Mouse (Mus musculus): ENCODE results near the gene Fgfr2. TPM values are rescaled to one million over a fixed set of nuclear protein-coding genes. Genes with fewer than 3 reads are reported as not detected.

Fgfr2 gene
- polyA plus RNA-seq, 1 experiment from 2014 or later: not detected

DNA sequence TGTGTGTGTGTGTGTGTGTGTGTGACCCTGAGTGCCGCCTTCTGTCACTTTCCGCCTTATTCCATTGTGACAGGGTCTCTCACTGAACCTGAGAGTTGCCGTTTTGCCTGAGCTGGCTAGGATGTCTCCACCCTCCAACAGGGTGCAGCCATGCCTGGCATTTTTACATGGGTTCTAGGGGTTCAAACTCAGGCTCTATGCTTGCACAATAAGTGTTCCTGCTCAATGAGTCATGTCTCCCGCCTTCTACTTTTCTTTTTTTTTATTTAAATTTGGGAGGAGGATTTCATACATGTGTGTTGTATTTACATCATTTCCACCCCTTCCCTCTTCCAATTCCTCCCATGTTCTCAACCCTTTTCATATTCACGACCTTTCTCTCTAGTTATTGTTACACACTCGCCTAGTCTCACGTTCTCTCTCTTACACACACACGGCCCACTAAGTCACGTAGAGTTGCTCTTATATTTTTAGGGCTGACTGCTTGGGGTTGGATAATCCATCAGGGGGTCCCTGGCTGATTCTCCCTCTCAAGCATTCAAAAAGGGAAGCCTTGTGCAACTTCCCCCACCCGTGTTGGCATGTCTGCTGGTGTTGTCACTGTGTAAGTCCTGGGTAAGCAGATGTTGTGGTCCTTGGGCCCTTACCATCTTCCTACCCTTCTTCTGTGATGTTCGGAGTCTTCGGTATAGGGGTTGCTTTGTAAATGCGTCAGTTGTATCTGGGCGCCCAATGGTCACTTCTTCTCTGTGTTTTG, 432.3 kb downstream of the Fgfr2 start:
- Histone ChIP-seq H3K4me3 (ENCODE audit: inconsistent target) (no peak overlapping the region), H3K79me2 (ENCODE audit: inconsistent target) (no peaks in the 10 kb centered on the region), H3K36me3 (ENCODE audit: inconsistent target) (no peaks in the 10 kb centered on the region), H3K27ac (peak overlapping the region; percentile 42)
- 65% methylated on average over 13 of the region's 14 CpGs for WGBS (ENCODE audit: missing documents)

DNA sequence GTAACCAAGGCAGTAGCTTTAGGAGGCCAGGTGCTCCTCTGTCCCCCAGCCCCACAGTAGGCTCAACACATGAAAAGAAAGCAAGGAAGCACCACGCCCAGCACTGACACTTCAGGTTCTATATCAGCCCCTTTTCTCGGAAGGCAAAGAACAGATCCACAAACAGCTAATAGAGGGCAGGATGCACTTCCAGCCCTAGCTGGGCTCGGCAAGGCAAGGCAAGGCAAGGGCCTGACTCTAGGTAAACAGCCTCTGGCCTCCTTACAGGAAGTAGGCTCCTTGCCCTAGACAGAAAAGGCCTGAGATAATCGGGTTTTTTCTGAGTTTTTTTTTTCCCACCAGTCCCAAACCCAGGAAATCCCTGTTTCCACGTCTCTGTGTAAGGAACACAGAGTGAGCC, 433.4 kb downstream of the Fgfr2 start:
- Histone ChIP-seq H3K27ac (peak overlapping the region; percentile 42; the same call in 1 of the 2 replicates), H3K4me3 (ENCODE audit: inconsistent target) (no peak overlapping the region)

DNA sequence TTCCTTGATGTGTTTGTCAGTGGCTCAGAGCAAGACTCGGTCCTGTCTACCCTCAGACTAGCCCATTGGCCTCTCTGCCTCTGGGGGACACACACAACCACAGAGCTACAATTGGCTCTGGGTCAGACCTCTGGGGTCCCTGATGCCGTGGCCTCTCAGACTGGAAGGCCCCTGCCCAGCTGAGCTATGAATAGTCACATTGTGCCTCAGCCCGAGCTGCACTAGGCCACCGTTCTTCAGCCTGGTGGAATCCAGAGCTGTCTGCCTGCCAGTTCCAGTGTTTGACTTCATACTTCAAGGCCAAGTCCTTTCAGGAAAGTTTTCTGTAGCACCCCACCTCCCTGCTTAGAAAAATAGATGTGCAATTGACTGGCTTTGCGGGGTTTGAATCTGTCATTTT, 434.4 kb downstream of the Fgfr2 start:
- Histone ChIP-seq H3K79me2 (ENCODE audit: inconsistent target) (no peaks in the 10 kb centered on the region), H3K4me3 (ENCODE audit: inconsistent target) (no peak overlapping the region), H3K36me3 (ENCODE audit: inconsistent target) (no peaks in the 10 kb centered on the region), H3K27ac (peak overlapping the region; percentile 95)
- WGBS (ENCODE audit: missing documents): 92% methylated on average over 5 of the region's 5 CpGs

More for the DNA sequence above, 433.4 kb downstream of the Fgfr2 start:
- Histone ChIP-seq H3K36me3 (ENCODE audit: inconsistent target) (no peaks in the 10 kb centered on the region), H3K79me2 (ENCODE audit: inconsistent target) (no peaks in the 10 kb centered on the region)
- 87% methylated on average over 4 of the region's 5 CpGs for WGBS (ENCODE audit: missing documents)

DNA sequence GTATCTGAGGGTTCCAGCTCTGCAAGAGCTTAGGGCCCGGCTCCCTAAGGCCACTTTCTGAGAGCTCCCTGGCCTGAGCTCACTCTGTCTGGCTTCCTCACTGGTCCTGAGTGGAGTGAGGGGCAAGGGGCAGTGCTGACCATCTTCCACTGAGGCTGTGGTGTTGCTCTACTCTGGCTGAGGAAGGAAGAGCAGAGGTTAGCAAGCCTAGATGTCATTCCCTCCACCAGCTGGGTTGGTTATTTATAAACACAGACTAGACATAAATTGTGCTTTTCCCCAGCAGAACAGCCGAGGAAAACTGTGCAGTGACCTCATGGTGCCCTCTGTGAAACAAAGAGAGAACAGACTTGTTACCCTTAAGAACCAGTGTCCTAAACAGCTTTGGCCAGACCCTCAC, 435.3 kb downstream of the Fgfr2 start:
- H3K27ac ChIP-seq: peak overlapping the region; percentile 95
- WGBS (ENCODE audit: missing documents): 46% methylated on average over 2 of the region's 2 CpGs
- H3K79me2 ChIP-seq (ENCODE audit: inconsistent target): no peaks in the 10 kb centered on the region
- H3K36me3 ChIP-seq (ENCODE audit: inconsistent target): no peaks in the 10 kb centered on the region
- no peak overlapping the region for H3K4me3 ChIP-seq (ENCODE audit: inconsistent target)

DNA sequence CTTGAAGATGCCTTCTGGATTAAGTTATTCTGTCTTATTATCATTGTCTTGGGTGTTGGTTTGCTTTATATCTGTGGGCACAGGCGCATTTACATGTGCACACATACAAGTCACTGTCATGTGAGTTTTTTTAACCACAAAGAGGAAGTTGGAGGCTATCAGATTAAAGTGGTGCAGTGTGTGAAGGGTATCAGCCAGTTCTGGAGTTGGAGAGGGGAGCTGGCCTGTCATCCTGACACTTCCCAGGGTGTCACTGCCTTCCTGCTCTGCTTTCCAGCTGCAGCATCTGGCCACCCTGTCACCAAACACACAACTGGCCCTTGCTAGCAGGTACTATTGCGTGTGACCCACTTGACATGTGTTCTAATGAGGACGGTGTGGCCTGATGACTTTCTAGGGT, 436.6 kb downstream of the Fgfr2 start:
- H3K27ac ChIP-seq: peak overlapping the region; percentile 95
- H3K4me3 ChIP-seq (ENCODE audit: inconsistent target): no peak overlapping the region
- 6% methylated on average over 3 of the region's 3 CpGs for whole genome bisulfite sequencing (ENCODE audit: missing documents)
- H3K36me3 ChIP-seq (ENCODE audit: inconsistent target): no peaks in the 10 kb centered on the region
- no peaks in the 10 kb centered on the region for H3K79me2 ChIP-seq (ENCODE audit: inconsistent target)

DNA sequence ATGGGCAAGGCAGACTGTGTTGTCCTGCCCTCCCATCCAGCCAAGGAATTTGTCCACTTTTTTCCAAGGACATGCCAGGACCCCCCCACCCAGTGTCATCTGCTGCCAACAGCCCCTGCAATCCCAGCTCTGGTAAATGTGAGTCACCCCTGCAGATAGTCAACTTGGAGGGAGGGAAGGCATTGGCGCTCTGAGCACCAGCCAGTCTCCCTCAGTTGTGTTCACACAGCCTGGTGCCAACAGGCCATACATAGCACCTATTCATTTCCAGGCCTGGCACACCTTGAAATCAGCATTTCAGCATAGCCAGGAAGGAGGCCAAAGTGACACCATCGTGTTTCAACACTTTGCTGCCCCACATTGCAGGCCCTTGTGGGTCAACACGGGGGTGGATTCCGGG, 439.2 kb downstream of the Fgfr2 start:
- 100% methylated on average over 2 of the region's 4 CpGs for WGBS (ENCODE audit: missing documents)
- no peaks in the 10 kb centered on the region for H3K36me3 ChIP-seq (ENCODE audit: inconsistent target)
- no peak overlapping the region for H3K27ac ChIP-seq
- no peaks in the 10 kb centered on the region for H3K79me2 ChIP-seq (ENCODE audit: inconsistent target)
- no peak overlapping the region for H3K4me3 ChIP-seq (ENCODE audit: inconsistent target)

DNA sequence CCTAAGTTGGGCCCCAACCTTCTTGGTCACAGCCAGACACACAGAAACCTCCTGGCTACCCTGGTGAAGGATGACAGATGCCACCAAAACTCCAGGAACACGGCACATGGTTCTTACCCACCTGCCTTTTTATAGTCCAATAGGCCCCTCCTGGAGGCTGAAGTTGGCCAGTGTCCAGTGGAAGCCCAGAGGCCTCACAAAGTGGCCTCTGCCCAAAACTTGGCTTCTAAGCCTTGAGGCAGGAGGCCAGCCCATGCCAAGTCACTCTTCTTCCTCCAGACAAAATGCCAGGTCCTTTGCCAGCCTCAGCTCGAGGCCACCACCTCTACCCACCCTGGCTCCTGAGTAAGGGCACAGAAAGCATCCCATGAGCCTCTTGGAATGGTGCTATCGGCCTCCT, 440.2 kb downstream of the Fgfr2 start:
- Histone ChIP-seq H3K27ac (no peak overlapping the region), H3K36me3 (ENCODE audit: inconsistent target) (no peaks in the 10 kb centered on the region), H3K79me2 (ENCODE audit: inconsistent target) (no peaks in the 10 kb centered on the region), H3K4me3 (ENCODE audit: inconsistent target) (no peak overlapping the region)
- WGBS (ENCODE audit: missing documents): 91% methylated on average over 3 of the region's 3 CpGs

DNA sequence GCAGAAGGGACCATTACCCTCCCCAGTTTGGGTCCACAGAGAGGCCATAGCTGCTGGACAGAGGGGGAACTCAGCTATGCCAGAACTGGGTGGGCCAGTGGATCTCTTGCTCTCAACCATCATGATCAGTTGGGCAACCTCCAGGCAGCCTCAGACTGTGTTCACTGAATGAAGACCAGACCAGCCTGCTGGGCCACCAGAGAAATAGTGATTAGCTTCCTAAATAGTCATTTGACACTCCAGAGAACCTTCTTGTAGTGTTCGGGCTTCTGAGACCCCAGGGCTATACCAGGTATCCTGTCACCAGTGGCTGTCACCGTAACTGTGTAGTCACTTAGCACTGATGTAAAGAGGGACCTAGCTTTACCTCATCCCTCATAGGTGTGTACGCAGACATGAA, 440.8 kb downstream of the Fgfr2 start:
- Histone ChIP-seq H3K4me3 (ENCODE audit: inconsistent target) (no peak overlapping the region), H3K27ac (no peak overlapping the region), H3K79me2 (ENCODE audit: inconsistent target) (no peaks in the 10 kb centered on the region), H3K36me3 (ENCODE audit: inconsistent target) (no peaks in the 10 kb centered on the region)
- WGBS (ENCODE audit: missing documents): 96% methylated on average over 3 of the region's 3 CpGs

DNA sequence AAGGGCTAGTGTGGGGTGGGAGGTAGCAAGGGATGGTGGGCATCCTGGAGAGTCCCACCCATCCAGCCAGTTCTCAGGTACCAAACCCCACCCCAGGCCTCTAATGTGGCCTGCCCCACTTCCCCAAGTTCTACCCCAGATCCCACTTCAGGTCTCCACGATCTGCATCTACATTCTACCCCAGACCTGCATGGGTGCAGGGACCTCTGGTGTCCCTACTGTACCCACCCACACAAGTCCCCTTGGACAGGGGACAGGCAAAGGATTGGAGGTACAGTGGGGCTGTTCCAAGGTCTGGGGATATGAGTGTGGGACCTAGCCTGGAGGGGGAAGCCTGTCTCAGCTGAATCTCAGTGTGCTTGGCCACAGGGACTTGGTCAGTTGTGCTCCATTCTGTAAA, 441.3 kb downstream of the Fgfr2 start:
- no peaks in the 10 kb centered on the region for H3K79me2 ChIP-seq (ENCODE audit: inconsistent target)
- H3K27ac ChIP-seq: no peak overlapping the region
- WGBS (ENCODE audit: missing documents): 100% methylated on average over 1 of the region's 1 CpGs
- H3K36me3 ChIP-seq (ENCODE audit: inconsistent target): no peaks in the 10 kb centered on the region
- no peak overlapping the region for H3K4me3 ChIP-seq (ENCODE audit: inconsistent target)

DNA sequence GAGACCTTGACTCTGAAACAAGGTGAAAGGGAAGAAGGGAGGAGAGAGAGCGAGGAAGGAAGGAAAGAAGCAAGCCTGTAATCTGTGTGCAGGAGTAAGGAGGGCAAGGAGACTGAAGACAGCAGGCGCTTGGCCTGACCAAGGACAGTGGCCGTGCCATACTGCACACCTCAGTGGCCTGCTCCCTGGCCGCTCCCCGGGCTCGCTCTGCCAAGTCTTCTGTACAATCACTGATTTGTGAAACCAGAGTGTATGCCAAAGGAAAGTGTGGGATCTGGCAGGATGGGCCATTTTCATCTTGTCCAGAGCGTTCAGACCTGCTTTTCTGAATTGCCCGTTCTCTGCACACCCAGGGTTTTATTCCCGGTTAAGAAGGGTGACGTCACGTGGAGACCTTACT, 441.9 kb downstream of the Fgfr2 start:
- WGBS (ENCODE audit: missing documents): 93% methylated on average over 9 of the region's 11 CpGs
- H3K36me3 ChIP-seq (ENCODE audit: inconsistent target): no peaks in the 10 kb centered on the region
- no peak overlapping the region for H3K27ac ChIP-seq
- no peaks in the 10 kb centered on the region for H3K79me2 ChIP-seq (ENCODE audit: inconsistent target)
- H3K4me3 ChIP-seq (ENCODE audit: inconsistent target): no peak overlapping the region

DNA sequence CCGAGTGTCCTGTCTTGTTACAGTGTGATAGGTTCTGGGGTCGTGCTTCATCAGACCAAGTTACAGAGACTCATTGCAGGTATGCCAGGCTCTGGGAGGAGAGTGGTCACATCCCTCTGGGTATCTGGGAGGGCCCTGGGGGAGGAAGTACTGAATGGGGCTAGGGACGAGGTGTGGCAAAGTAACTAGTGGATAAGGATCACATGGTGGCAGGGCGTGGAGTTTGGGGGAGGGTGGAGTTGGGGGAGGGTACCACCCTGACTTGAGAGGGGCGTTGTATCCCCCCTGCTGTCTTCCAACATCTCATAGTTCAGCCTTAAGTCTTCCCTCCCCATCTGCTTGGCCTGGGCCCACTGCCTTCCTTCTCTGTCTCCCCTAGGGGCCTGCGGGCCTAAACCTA, 443.6 kb downstream of the Fgfr2 start:
- no peaks in the 10 kb centered on the region for H3K36me3 ChIP-seq (ENCODE audit: inconsistent target)
- 93% methylated on average over 5 of the region's 6 CpGs for WGBS (ENCODE audit: missing documents)
- no peak overlapping the region for H3K27ac ChIP-seq
- H3K4me3 ChIP-seq (ENCODE audit: inconsistent target): no peak overlapping the region
- H3K79me2 ChIP-seq (ENCODE audit: inconsistent target): no peaks in the 10 kb centered on the region

DNA sequence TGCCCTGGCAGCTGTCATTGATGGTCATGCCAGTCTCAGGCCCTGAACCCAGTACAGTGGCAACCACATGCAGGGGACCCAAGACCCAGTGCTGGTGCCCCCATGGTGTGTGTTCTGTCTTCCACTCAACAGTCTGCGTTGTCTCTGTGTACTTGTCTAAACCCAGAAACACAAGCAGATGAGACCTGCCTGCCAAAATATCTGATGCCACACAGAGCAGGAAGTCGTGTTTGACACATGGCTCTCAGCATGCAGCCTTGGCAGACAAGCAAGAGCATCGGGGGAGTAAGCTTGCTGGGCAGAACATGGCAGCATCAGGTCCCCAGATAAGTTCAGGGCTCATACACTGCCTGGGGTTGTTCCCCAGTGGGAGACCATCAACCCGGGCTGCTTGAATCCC, 444.0 kb downstream of the Fgfr2 start:
- Histone ChIP-seq H3K4me3 (ENCODE audit: inconsistent target) (no peak overlapping the region), H3K79me2 (ENCODE audit: inconsistent target) (no peaks in the 10 kb centered on the region), H3K27ac (no peak overlapping the region), H3K36me3 (ENCODE audit: inconsistent target) (no peaks in the 10 kb centered on the region)
- 60% methylated on average over 4 of the region's 4 CpGs for WGBS (ENCODE audit: missing documents)

DNA sequence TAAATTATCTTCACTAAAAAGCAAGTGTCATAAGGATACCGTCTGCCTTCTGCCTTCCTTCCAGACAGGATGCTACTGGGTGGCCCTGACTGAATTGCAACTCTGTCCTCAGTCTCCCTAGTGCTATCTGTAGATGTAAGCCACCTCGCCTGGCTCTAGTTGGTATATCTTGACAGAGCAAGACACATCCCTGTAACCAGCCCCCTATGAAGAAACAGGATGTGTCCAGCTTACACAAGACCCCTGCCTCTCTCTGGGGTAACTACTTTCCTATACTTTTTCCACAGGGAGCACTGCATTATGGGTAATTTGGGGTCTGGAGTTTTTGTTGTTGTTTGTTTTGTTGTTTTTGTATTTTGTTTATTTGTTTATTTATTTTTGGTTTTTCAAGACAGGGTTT, 447.2 kb downstream of the Fgfr2 start:
- WGBS (ENCODE audit: missing documents): 80% methylated on average over 2 of the region's 2 CpGs
- Histone ChIP-seq H3K79me2 (ENCODE audit: inconsistent target) (no peaks in the 10 kb centered on the region), H3K4me3 (ENCODE audit: inconsistent target) (no peak overlapping the region), H3K36me3 (ENCODE audit: inconsistent target) (no peaks in the 10 kb centered on the region), H3K27ac (no peak overlapping the region)

DNA sequence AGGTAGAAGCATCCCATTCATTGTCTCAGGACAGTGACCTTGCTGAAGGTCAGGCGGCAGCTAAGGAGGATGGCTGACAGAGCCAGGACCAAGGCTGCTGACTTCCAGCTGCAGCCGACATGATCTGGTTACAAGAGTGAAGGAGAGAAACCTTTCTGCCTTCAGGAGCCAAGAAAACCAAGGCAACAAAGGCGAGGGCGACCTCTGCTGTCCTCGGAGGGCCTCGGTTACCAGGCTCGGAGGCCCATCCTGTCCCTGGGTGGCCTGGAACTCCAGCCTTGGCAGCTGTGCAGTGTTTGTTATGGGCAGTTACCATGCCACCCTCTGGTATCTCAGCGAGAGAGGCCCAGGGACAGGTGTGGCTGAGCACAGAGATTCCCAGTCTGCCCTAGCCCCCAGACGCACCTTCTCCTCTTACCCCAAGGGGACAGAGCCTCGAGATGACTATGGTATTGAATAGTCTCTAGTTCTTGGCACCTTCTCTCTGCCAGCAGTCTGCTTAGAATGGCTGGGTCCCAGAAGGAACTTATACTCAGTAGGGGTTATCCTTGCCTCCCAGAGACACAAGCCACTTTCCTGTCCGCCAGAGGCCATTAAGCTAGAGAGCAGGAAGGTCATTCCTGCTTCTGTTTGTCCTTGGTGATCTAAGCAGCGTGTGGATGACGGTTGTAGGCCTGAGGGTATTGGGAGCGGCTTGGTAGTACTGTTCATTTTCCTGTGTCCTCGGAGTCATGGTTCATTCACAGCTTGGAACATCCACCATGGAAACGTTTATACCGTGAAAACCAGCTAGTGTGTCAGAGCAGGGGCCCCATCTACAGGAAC, 449.0 kb downstream of the Fgfr2 start:
- Histone ChIP-seq H3K27ac (no peak overlapping the region), H3K36me3 (ENCODE audit: inconsistent target) (no peaks in the 10 kb centered on the region), H3K4me3 (ENCODE audit: inconsistent target) (no peak overlapping the region), H3K79me2 (ENCODE audit: inconsistent target) (no peaks in the 10 kb centered on the region)
- WGBS (ENCODE audit: missing documents): 97% methylated on average over 17 of the region's 17 CpGs

DNA sequence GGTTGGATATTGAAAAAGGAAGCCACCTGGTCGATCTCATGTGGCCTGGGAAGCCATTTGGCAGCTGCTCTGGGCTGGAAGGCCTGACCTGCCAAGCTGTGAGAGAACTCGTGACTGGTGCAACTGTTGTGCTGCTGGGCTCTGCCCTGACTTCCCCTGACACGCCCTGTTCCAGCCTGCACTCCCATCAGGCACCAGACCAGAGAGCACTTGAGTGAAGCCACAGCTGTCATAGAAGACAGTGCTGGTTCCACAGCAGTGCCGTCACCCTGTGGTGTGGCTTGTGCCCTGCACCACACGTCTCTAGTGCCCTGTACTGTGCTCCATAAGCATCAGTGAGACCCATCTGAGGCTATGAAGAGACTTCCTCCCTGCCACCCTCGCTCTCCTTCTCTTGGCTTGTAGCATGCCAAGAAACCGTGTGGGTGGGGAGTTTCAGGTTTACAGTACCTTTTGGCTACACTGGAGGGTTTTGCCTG, 450.6 kb downstream of the Fgfr2 start:
- 47% methylated on average over 7 of the region's 7 CpGs for WGBS (ENCODE audit: missing documents)
- H3K36me3 ChIP-seq (ENCODE audit: inconsistent target): no peaks in the 10 kb centered on the region
- no peak overlapping the region for H3K4me3 ChIP-seq (ENCODE audit: inconsistent target)
- peak overlapping the region; percentile 28 for H3K27ac ChIP-seq
- H3K79me2 ChIP-seq (ENCODE audit: inconsistent target): no peaks in the 10 kb centered on the region

Data from macrophage (primary cell).